Mouse (Mus musculus) megakaryocyte, adult 5-6 weeks (primary cell): ENCODE data around the gene 4930564D02Rik. TPM values are rescaled to one million over a fixed set of nuclear protein-coding genes. Genes with fewer than 3 reads are reported as not detected.

Experiments used
- ATAC-seq: 2 replicates; pipeline ENCODE4 v1.8.0; 2016; ENCODE audit warnings: mild to moderate bottlenecking, inconsistent platforms; ENCODE audit not compliant: poor library complexity, severe bottlenecking
- total RNA-seq, 2 experiments: library from RNA; stranded (forward) in 1 of 2; stranded (reverse) in 1 of 2; fragments of 153-499, 151-499 nt in 1 of 2; fragments of 221-1000, 200-1000 nt in 1 of 2; gene quantifications; 2 replicates each; pipeline versions ENCODE4 v1.2.3 to v1.2.4; 2015 to 2017

Gene 4930564D02Rik
- total RNA-seq, 2 experiments from 2014 or later, result not detected

DNA sequence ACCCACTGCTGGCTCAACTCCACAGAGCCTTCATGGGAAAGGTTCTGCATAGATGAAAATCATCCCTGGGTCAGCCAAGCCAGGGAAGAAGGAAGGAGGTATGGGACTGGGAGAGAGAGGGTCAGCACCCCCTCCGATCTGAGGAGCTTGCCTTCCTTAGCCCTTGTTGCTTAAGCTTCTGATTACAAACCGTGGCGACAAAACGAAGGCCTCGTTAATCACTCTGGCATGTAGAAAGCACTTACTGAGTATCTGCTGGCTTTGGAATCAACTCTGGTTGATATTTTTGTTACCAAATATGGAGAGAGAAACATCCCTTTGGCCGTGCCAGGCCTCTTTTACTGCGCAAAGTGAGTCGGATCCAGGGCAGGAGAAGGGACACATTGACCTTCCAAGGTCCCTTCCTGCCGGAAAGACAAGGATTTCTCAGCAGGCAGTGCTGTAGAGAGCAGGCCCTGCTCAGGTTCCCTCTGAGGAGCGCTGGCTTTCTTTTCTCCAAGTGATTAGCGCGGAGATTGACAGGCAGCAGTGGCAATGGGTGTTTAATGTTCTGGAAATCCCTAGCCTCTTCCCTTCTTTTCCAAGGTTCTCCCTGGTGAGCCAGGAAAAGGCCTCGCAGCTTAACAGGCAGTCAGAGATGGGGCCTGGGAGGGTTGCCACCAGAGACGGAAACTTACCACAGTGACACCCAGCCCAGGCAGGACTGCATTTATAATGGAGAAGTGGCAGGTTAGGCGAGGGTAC is 33.1 kb downstream of the 4930564D02Rik start:
- ATAC-seq, result no peak

GRCm38 (mm10) chr3:105100270-105100589 is 33.6 kb downstream of the 4930564D02Rik start:
- ATAC-seq, result no peak

GRCm38 (mm10) chr3:105105827-105106226 is 39.2 kb downstream of the 4930564D02Rik start:
- ATAC-seq, result no peak

GRCm38 (mm10) chr3:105113859-105114258 is 47.2 kb downstream of the 4930564D02Rik start:
- no peak for ATAC-seq

GRCm38 (mm10) chr3:105114269-105114668 is 47.6 kb downstream of the 4930564D02Rik start:
- peak; percentile 75 for ATAC-seq

DNA sequence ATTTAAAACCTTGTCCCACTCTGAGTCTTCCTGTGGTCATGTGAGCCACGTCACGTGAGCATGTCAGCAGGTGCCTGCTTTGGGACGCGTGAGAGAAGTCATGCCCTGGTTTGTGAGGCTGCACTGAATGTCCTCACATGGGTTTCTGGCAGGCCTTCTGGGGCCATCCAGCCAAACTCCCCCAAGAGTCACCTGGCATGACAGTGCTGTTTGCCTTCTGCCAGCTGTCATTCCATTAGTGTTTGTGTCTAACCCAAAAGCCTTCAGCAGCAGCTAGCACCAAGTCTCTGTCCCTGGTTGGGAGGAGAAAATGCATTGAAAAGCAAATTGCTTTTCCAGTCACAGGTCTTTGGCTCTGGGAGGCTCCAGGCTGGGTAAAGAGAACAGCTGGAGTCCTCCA is 50.0 kb downstream of the 4930564D02Rik start:
- no peak for ATAC-seq

- ATAC-seq, result no peak
Observed at GRCm38 (mm10) chr3:105123776-105124175, 57.1 kb downstream of the 4930564D02Rik start.

GRCm38 (mm10) chr3:105127881-105128280 is 61.2 kb downstream of the 4930564D02Rik start:
- ATAC-seq, result no peak

Other genes starting within 250 kb of the 4930564D02Rik start
- gene Mov10, start 248.3 kb upstream of the 4930564D02Rik start, total RNA-seq (2015), result 8.3 and 8.4 TPM in 2 replicates
- 3.8 TPM in 2 replicates for gene Mov10, start 248.3 kb upstream of the 4930564D02Rik start, total RNA-seq (2017)
- gene St7l, start 202.8 kb upstream of the 4930564D02Rik start, total RNA-seq (2015), result 23.3 and 31.8 TPM in 2 replicates
- 27.9 and 30.4 TPM in 2 replicates for gene St7l, start 202.8 kb upstream of the 4930564D02Rik start, total RNA-seq (2017)
- 365 and 394 TPM in 2 replicates for gene Capza1, start 202.3 kb upstream of the 4930564D02Rik start, total RNA-seq (2015)
- gene Capza1, start 202.3 kb upstream of the 4930564D02Rik start, total RNA-seq (2017), result 404 and 425 TPM in 2 replicates
- gene Wnt2b, start 104.9 kb upstream of the 4930564D02Rik start, total RNA-seq (2015), result not detected in 2 replicates
- not detected in 2 replicates for gene Wnt2b, start 104.9 kb upstream of the 4930564D02Rik start, total RNA-seq (2017)
- gene Cttnbp2nl, start 13.7 kb upstream of the 4930564D02Rik start, total RNA-seq (2015), result 0.58 and 1.5 TPM in 2 replicates
- gene Cttnbp2nl, start 13.7 kb upstream of the 4930564D02Rik start, total RNA-seq (2017), result 0.77 and 1.4 TPM in 2 replicates